8 mouse cellular contexts compared by ENCODE assay signal in the genomic region with DNA sequence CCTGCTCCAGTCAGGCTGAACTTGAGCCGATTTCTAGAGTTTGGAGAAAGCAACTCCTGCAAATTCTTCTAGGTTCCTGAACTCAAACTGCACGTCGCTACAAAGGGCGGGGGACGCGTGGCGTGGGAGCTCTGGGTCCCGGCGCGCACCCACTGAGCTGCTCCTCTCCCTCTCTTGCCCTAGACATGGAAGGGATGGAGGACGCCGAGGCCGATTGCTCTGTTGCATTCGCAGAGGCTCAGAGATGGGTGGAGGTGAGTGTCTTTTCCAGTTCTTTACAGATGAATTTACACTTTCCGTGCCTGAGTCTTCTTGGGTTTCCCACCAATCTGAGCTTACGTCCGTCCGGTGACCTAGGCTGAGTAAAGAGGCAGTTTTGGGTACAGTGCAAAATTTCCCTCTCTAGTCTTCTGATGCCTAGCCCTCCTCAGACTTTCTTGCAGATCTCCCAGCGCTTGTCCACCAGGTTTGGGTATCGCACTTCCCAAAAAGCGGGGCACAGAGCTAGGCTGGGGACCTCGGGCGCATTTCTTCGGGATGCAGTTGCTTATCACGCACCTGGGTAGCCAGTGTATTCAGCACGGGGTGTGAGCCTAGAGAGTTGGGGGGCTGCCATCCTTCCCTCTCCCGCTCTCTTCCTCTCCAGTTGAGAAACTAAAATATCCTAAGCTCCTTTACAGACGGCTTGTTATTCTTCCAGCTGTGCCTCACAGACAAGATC. TPM values are rescaled to one million over a fixed set of nuclear protein-coding genes. Genes with fewer than 3 reads are reported as not detected.
A peak's percentile ranks its signal among the peaks of the same experiment; 100 is the strongest.
DNase-seq lines count a peak whose midpoint lies in the region; ATAC-seq and TF ChIP-seq lines count a peak whose summit lies in the region.

No protein-coding gene starts in this region.

- no peaks in the 10 kb centered on the region for H3K27me3 ChIP-seq in kidney, adult 2 months (replicated peaks; ENCODE audit: control insufficient read depth, insufficient read depth, low read length)
- H3K27me3 ChIP-seq in forebrain, embryonic 16.5 days (replicated peaks; ENCODE audit: control insufficient read depth, insufficient read depth, low read length): peaks cover 20% of the 10 kb centered on the region; the same call in 1 of the 2 replicates
- 0 out of 2 replicates have a peak, but pooled peaks cover 3% of the 10 kb centered on the region for H3K27me3 ChIP-seq in limb, embryonic 15.5 days

- no peaks in the 10 kb centered on the region; the same call in 1 of the 2 replicates for H3K36me3 ChIP-seq in kidney, adult 2 months (ENCODE audit: control insufficient read depth, insufficient read depth, low read length)
- no peaks in the 10 kb centered on the region for H3K36me3 ChIP-seq in ES-E14 (ENCODE audit: control insufficient read depth, insufficient read depth, low read length, poor library complexity, severe bottlenecking)
- no peaks in the 10 kb centered on the region for H3K36me3 ChIP-seq in forebrain, embryonic 16.5 days (ENCODE audit: control insufficient read depth, insufficient read depth)
- no peaks in the 10 kb centered on the region for H3K36me3 ChIP-seq in limb, embryonic 15.5 days

- peak overlapping the region; percentile 50; the same call in 1 of the 2 replicates for H3K9ac ChIP-seq in ES-E14 (ENCODE audit: insufficient read depth, low read depth, low read length, poor library complexity, severe bottlenecking)
- H3K9ac ChIP-seq in forebrain, embryonic 16.5 days (replicated peaks; ENCODE audit: low read depth, low read length): peak overlapping the region; percentile 74
- peak overlapping the region; percentile 32 for H3K9ac ChIP-seq in limb, embryonic 15.5 days

- no peaks in the 10 kb centered on the region for H3K9me3 ChIP-seq in ES-E14 (ENCODE audit: control insufficient read depth, insufficient read depth, low read depth, low read length)
- H3K9me3 ChIP-seq in forebrain, embryonic 16.5 days (ENCODE audit: control insufficient read depth, low read length): no peaks in the 10 kb centered on the region
- H3K9me3 ChIP-seq in limb, embryonic 15.5 days: no peaks in the 10 kb centered on the region

- in situ Hi-C loops in ES-E14 (cut with MboI; ENCODE audit: low sequenced_read_pairs in 2 of 2, unreplicated experiment in 2 of 2): no loop called here

- peak overlapping the region; percentile 71 for H3K27ac ChIP-seq in kidney, adult 2 months (ENCODE audit: insufficient read depth, low read depth, low read length)
- H3K27ac ChIP-seq in ES-E14 (ENCODE audit: insufficient read depth, low read depth, low read length, poor library complexity, severe bottlenecking): no peak overlapping the region
- H3K27ac ChIP-seq in forebrain, embryonic 16.5 days (ENCODE audit: low read length): no peak overlapping the region
- H3K27ac ChIP-seq in limb, embryonic 15.5 days: peak overlapping the region; percentile 65
- H3K27ac ChIP-seq in olfactory bulb, adult 2 months (ENCODE audit: insufficient read depth, low read depth, low read length): no peak overlapping the region

- 2% methylated on average over 28 of the region's 28 CpGs for WGBS in kidney, adult 2 months
- WGBS in forebrain, embryonic 16.5 days: under 1% methylated on average over 28 of the region's 28 CpGs
- WGBS in limb, embryonic 15.5 days: 1% methylated on average over 28 of the region's 28 CpGs
- WGBS in olfactory bulb, adult 2 months: 2% methylated on average over 28 of the region's 28 CpGs

- DNase-seq in kidney, adult 2 months: no peak
- DNase-seq in kidney, adult 18-20 months: no peak
- no peak for DNase-seq in ES-E14 (ENCODE audit: low read depth, low spot score)
- no peak for DNase-seq in spleen, postnatal 4 days (ENCODE audit: low spot score in 2 of 2)
- DNase-seq in cerebellum, adult 18-20 months: no peak

- H3K4me1 ChIP-seq in kidney, adult 2 months (ENCODE audit: control insufficient read depth, insufficient read depth, low read length): peaks cover 17% of the 10 kb centered on the region
- H3K4me1 ChIP-seq in ES-E14 (ENCODE audit: control insufficient read depth in 2 of 2, insufficient read depth in 2 of 2, low read length in 2 of 2, poor library complexity in 1 of 2): 0 out of 4 replicates have a peak, but pooled peaks cover 0 to 1% of the 10 kb centered on the region in 2 experiments
- peaks cover 9% of the 10 kb centered on the region for H3K4me1 ChIP-seq in forebrain, embryonic 16.5 days (replicated peaks; ENCODE audit: control insufficient read depth, insufficient read depth, low read length)
- H3K4me1 ChIP-seq in limb, embryonic 15.5 days: peaks cover 26% of the 10 kb centered on the region; the same call in 1 of the 2 replicates
- peaks cover 12% of the 10 kb centered on the region for H3K4me1 ChIP-seq in olfactory bulb, adult 2 months (ENCODE audit: control insufficient read depth, insufficient read depth, low read length)

- TF ChIP-seq CTCF in kidney, adult 2 months (conservative IDR thresholded peaks at IDR 0.05; ENCODE audit: insufficient read depth, insufficient read length, low read depth, low read length): no peak
- no peak for TF ChIP-seq CTCF in olfactory bulb, adult 2 months (IDR thresholded peaks at IDR 0.05; ENCODE audit: insufficient read depth, low read depth, low read length)

- peak; percentile 69 for ATAC-seq in forebrain, embryonic 16.5 days
- ATAC-seq in limb, embryonic 15.5 days (ENCODE audit: insufficient number of reproducible peaks, low FRiP score, low TSS enrichment, low read depth): peak; percentile 56; the same call in 1 of the 2 replicates

- no peak for TF ChIP-seq POLR2A in kidney, adult 2 months (IDR thresholded peaks at IDR 0.05; ENCODE audit: low read depth, low read length)
- TF ChIP-seq POLR2A in olfactory bulb, adult 2 months (IDR thresholded peaks at IDR 0.05; ENCODE audit: insufficient read depth, low read depth, low read length): no peak

- peak overlapping the region; percentile 100 for H3K4me2 ChIP-seq in forebrain, embryonic 16.5 days (ENCODE audit: low read length)
- H3K4me2 ChIP-seq in limb, embryonic 15.5 days: peak overlapping the region; percentile 74

- H3K4me3 ChIP-seq in kidney, adult 2 months (ENCODE audit: insufficient read depth, low read depth, low read length): peak overlapping the region; percentile 94
- H3K4me3 ChIP-seq in ES-E14 (ENCODE audit: insufficient read depth in 1 of 2, low read depth in 1 of 2, low read length in 2 of 2, poor library complexity in 1 of 2, severe bottlenecking in 1 of 2): peak overlapping the region; percentile 78 to 89
- peak overlapping the region; percentile 76 for H3K4me3 ChIP-seq in forebrain, embryonic 16.5 days (replicated peaks; ENCODE audit: low read length)
- H3K4me3 ChIP-seq in limb, embryonic 15.5 days: peak overlapping the region; percentile 56
- H3K4me3 ChIP-seq in olfactory bulb, adult 2 months (ENCODE audit: insufficient read depth, low read depth, low read length): peak overlapping the region; percentile 46

TF ChIP-seq in ES-E14, 5 proteins besides CTCF, POLR2A, EP300 and RAD21:
- TF ChIP-seq CHD2 (IDR thresholded peaks at IDR 0.05; ENCODE audit: low read depth, low read length): no peak
- no peak for TF ChIP-seq MAFK (IDR thresholded peaks at IDR 0.05; ENCODE audit: insufficient read depth, low read depth, low read length)
- TF ChIP-seq HCFC1 (IDR thresholded peaks at IDR 0.05; ENCODE audit: borderline replicate concordance, insufficient read depth, low read length): no peak
- TF ChIP-seq ZC3H11A (IDR thresholded peaks at IDR 0.05; ENCODE audit: borderline replicate concordance, low read depth, low read length): no peak
- TF ChIP-seq ZNF384 (IDR thresholded peaks at IDR 0.05; ENCODE audit: low read depth, low read length): no peak
TF ChIP-seq in ES-E14: peak in this region for 0.

RNA-seq across cellular contexts. Expression of gene Lmo7, which starts 0.4 kb away (rescaled TPM):
- polyA plus RNA-seq in kidney, adult 2 months (2012; rRNA removed): 40.0 and 53.1 TPM in 2 replicates
- 19.4 and 23.1 TPM in 2 replicates for total RNA-seq in ES-E14 (2012; rRNA removed)
- polyA plus RNA-seq in forebrain, embryonic 16.5 days (2015; fragmentation: Nextera tagmentation; extraction: Ambion mirVana): 15.5 and 16.0 TPM in 2 replicates
- polyA plus RNA-seq in limb, embryonic 15.5 days (2015; fragmentation: Nextera tagmentation; extraction: Ambion mirVana): 35.4 and 41.6 TPM in 2 replicates
- polyA plus RNA-seq in olfactory bulb, adult 2 months (2012; ENCODE audit: insufficient read depth, insufficient read length, low replicate concordance, missing spikeins): not detected in 2 replicates

RNA-seq across cellular contexts. Expression of gene Gm9922, which starts 0.5 kb away (rescaled TPM):
- 10.2 and 13.3 TPM in 2 replicates for polyA plus RNA-seq in kidney, adult 2 months (2012; rRNA removed)
- 0.62 and 0.74 TPM in 2 replicates for total RNA-seq in ES-E14 (2012; rRNA removed)
- polyA plus RNA-seq in forebrain, embryonic 16.5 days (2015; fragmentation: Nextera tagmentation; extraction: Ambion mirVana): 0.95 and 1.3 TPM in 2 replicates
- 4.7 and 6.2 TPM in 2 replicates for polyA plus RNA-seq in limb, embryonic 15.5 days (2015; fragmentation: Nextera tagmentation; extraction: Ambion mirVana)
- not detected in 2 replicates for polyA plus RNA-seq in olfactory bulb, adult 2 months (2012; ENCODE audit: insufficient read depth, insufficient read length, low replicate concordance, missing spikeins)

Comparison
In these comparisons a context has a peak if more than half of its experiments do, and no peak if none do; other contexts are left out.
1. H3K27ac ChIP-seq: peak in kidney, adult 2 months (single experiment) and limb, embryonic 15.5 days (single experiment); none in ES-E14 (single experiment), forebrain, embryonic 16.5 days (single experiment) and olfactory bulb, adult 2 months (single experiment).
2. Peak in every context shown above with its lines, with median percentiles within 50 percentile points of each other: H3K4me3 ChIP-seq and H3K9ac ChIP-seq.